Mouse (Mus musculus) megakaryocyte, embryonic 14.5 days (primary cell): ENCODE measurements around the gene Nav1.

Experiments used
- FLI1 ChIP-seq: IDR thresholded peaks from 2 replicates; pipeline ENCODE4 v1.6.1; 2012; ENCODE audit warnings: low read length, inconsistent platforms, mixed read lengths
- GATA1 ChIP-seq: IDR thresholded peaks from 3 replicates; pipeline ENCODE4 v1.6.1; 2012; ENCODE audit warnings: mixed read lengths, low read length, inconsistent platforms, borderline replicate concordance

DNA sequence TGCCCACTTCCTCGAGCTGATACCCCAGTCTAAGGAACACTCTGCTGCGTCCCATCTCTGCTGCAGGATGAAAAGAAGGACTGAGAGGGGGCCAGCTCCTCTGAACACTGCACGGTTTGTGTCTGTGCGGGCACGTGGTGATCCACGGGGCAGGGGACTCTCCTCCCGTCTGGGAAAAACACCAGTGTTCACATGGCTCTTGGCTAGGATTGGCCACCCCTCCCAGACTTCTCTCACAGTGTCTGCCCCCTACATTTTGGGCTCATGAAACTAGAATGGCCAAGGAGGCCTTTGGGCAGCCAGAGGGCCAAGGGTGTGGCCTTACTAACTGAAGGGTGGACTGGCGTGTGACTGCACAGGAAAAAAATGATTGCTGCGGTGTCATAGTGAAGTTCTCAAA lies 125.4 kb downstream of the Nav1 start:
- TF ChIP-seq GATA1: no peak
- no peak for TF ChIP-seq FLI1
